Mouse (Mus musculus): ENCODE measurements around the gene Kat5.

DNA sequence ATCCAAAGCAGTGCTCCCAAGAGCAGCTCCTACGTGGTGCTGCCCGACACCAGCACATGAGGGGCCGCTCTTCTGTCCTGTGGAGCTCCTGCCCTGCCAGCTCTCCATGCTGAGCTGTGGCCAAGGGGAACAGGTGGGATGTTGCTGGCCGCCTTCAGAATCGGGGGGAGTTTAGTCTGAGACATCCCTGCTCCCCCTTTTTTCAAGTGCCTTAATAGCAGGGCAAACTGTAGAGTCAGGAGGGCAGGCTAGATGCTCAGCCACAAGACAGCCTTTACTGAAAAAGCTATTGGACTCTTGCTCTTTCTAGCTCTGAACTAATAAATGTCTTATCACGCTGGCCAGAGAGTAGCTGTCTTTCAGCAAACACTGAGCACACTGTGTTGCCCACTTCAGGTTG lies 37.8 kb upstream of the Kat5 start:
- TF ChIP-seq JUND (IDR thresholded peaks at IDR 0.05; ENCODE audit: low read depth, low read length): no peak
- TF ChIP-seq TBP (IDR thresholded peaks at IDR 0.05; ENCODE audit: low read depth, low read length): no peak
- TF ChIP-seq ZKSCAN1 (IDR thresholded peaks at IDR 0.05; ENCODE audit: low read depth, low read length): no peak
- TF ChIP-seq CTCF (IDR thresholded peaks at IDR 0.05 in 2 of 3, conservative IDR thresholded peaks at IDR 0.05 in 1 of 3; ENCODE audit: control insufficient read depth in 1 of 3, insufficient read depth in 1 of 3, low read depth in 2 of 3, low read length in 3 of 3, poor library complexity in 1 of 3, severe bottlenecking in 1 of 3): no peak
- no peak for TF ChIP-seq POLR2A (IDR thresholded peaks at IDR 0.05; ENCODE audit: control insufficient read depth in 1 of 2, insufficient read depth in 1 of 2, low read depth in 1 of 2, low read length in 2 of 2, poor library complexity in 1 of 2)
- TF ChIP-seq MAX (IDR thresholded peaks at IDR 0.05; ENCODE audit: low read length): no peak
- TF ChIP-seq MYC (IDR thresholded peaks at IDR 0.05; ENCODE audit: low read depth, low read length): no peak
- no peak for TF ChIP-seq BHLHE40 (IDR thresholded peaks at IDR 0.05; ENCODE audit: borderline replicate concordance, low read depth, low read length)
- TF ChIP-seq USF2 (IDR thresholded peaks at IDR 0.05; ENCODE audit: borderline replicate concordance in 1 of 2, insufficient read depth in 1 of 2, low read depth in 1 of 2, low read length in 2 of 2): no peak
- no peak for TF ChIP-seq MYB (IDR thresholded peaks at IDR 0.05; ENCODE audit: low read depth, low read length)
- no peak for TF ChIP-seq CHD2 (IDR thresholded peaks at IDR 0.05; ENCODE audit: low read length)
- no peak for TF ChIP-seq TCF12 (IDR thresholded peaks at IDR 0.05; ENCODE audit: low read depth, low read length)
- TF ChIP-seq EP300 (IDR thresholded peaks at IDR 0.05; ENCODE audit: low read depth in 1 of 2, low read length in 2 of 2): no peak

Data from MEL (cell line).